Mouse (Mus musculus): Measurements from ENCODE around the gene Alpi. TPM values are rescaled to one million over a fixed set of nuclear protein-coding genes. Genes with fewer than 3 reads are reported as not detected.

Alpi gene
- not detected in 4 replicates for total RNA-seq (2023; ENCODE audit: inconsistent age)

GRCm38 (mm10) chr1:87101411-87101810, at the start of gene Alpi:
TSS of gene Alpi (minus strand) at chr1:87101606.

GRCm38 (mm10) chr1:87124673-87125072, 23.3 kb upstream of the Alpi start, which contains the start of gene Akp3:
TSS of gene Akp3 (plus strand) at chr1:87124973.

GRCm38 (mm10) chr1:87089828-87090227, 11.6 kb downstream of the Alpi start, which contains the start of gene Alppl2:
TSS of gene Alppl2 (minus strand) at chr1:87089928.

Other genes with a start within 250 kb of the Alpi start
- not detected in 4 replicates for gene Alppl2, start 11.7 kb downstream of the Alpi start, total RNA-seq (2023; ENCODE audit: inconsistent age)
- gene Akp3, start 23.4 kb upstream of the Alpi start, total RNA-seq (2023; ENCODE audit: inconsistent age) = not detected in 4 replicates
- gene Ecel1, start 54.9 kb upstream of the Alpi start, total RNA-seq (2023; ENCODE audit: inconsistent age) = not detected in 4 replicates
- gene Prss56, start 81.7 kb upstream of the Alpi start, total RNA-seq (2023; ENCODE audit: inconsistent age) = not detected in 4 replicates
- not detected in 4 replicates for gene Chrnd, start 89.0 kb upstream of the Alpi start, total RNA-seq (2023; ENCODE audit: inconsistent age)
- gene Chrng, start 103.1 kb upstream of the Alpi start, total RNA-seq (2023; ENCODE audit: inconsistent age) = not detected in 4 replicates
- gene Eif4e2, start 112.3 kb upstream of the Alpi start, total RNA-seq (2023; ENCODE audit: inconsistent age) = 97.9 to 113 TPM (median 103 TPM) in 4 replicates
- gene Efhd1, start 162.8 kb upstream of the Alpi start, total RNA-seq (2023; ENCODE audit: inconsistent age) = 0.39 TPM in 1 of 4 replicates, not detected in the others
- 118 to 131 TPM (median 124 TPM) in 4 replicates for gene Gigyf2, start 225.4 kb upstream of the Alpi start, total RNA-seq (2023; ENCODE audit: inconsistent age)